Mouse (Mus musculus) thymus, adult 2 months (tissue): ENCODE data around the gene Glis3.

Experiments used
- CTCF ChIP-seq: fragments of 200-500 bp; IDR thresholded peaks from 2 replicates; pipeline ENCODE4 v1.5.1; 2012; ENCODE audit warnings: mild to moderate bottlenecking, control low read depth, low read length, moderate library complexity, borderline replicate concordance; ENCODE audit not compliant: control insufficient read depth, poor library complexity, insufficient read depth; ENCODE audit errors: extremely low read depth
- POLR2A ChIP-seq: fragments of 200-500 bp; IDR thresholded peaks from 2 replicates; pipeline ENCODE4 v1.6.1; 2012; ENCODE audit warnings: mild to moderate bottlenecking, low read length, control low read depth, moderate library complexity; ENCODE audit not compliant: control insufficient read depth, poor library complexity, insufficient read depth; ENCODE audit errors: extremely low read depth

- TF ChIP-seq CTCF = no peak
- TF ChIP-seq POLR2A = no peak
Observed at GRCm38 (mm10) chr19:28408787-28409186, 271.1 kb downstream of the Glis3 start.
